Mouse (Mus musculus) kidney, embryonic 14.5 days (tissue): ENCODE measurements at regions not wholly inside any gene's neighbourhood (a gene's known extent, or its start where the extent isn't known, plus 50 kb on each side); places are given as distances from the start of the nearest gene placed in this dataset.
A peak's percentile ranks its signal among the peaks of the same experiment; 100 is the strongest.

Source experiments
- ATAC-seq: fragments of 200-750 bp; cut with Nextera tagmentation; 2 replicates; pipeline ENCODE4 v1.8.0; 2017; ENCODE audit warnings: moderate number of reproducible peaks, mild to moderate bottlenecking, moderate TSS enrichment, moderate library complexity; ENCODE audit not compliant: low FRiP score, low TSS enrichment
- H3K27ac ChIP-seq: fragments of 300-500 bp; sonication (generic); 2 replicates; pipeline ENCODE4 v1.5.1; 2014; ENCODE audit warnings: low read depth, mild to moderate bottlenecking, low read length, moderate library complexity, mixed read lengths
- H3K27me3 ChIP-seq: fragments of 300-500 bp; sonication (generic); 2 replicates; pipeline ENCODE4 v1.6.1; 2014; ENCODE audit warnings: mild to moderate bottlenecking, low read length; ENCODE audit not compliant: control insufficient read depth, insufficient read depth
- H3K36me3 ChIP-seq: fragments of 300-500 bp; sonication (generic); 2 replicates; pipeline ENCODE4 v1.6.1; 2014; ENCODE audit warnings: low read length, mixed read lengths; ENCODE audit not compliant: control insufficient read depth, insufficient read depth
- H3K4me1 ChIP-seq: fragments of 300-500 bp; sonication (generic); 2 replicates; pipeline ENCODE4 v1.6.1; 2014; ENCODE audit warnings: low read length, mixed read lengths; ENCODE audit not compliant: control insufficient read depth, insufficient read depth
- H3K4me2 ChIP-seq: fragments of 300-500 bp; sonication (generic); replicated peaks from 2 replicates; pipeline ENCODE4 v1.6.1; 2014; ENCODE audit warnings: low read depth, mild to moderate bottlenecking, low read length
- H3K4me3 ChIP-seq: fragments of 300-500 bp; sonication (generic); 2 replicates; pipeline ENCODE4 v1.5.1; 2014; ENCODE audit warnings: mild to moderate bottlenecking, low read length
- H3K9ac ChIP-seq: fragments of 300-500 bp; sonication (generic); 2 replicates; pipeline ENCODE4 v1.6.1; 2014; ENCODE audit warnings: low read depth, mild to moderate bottlenecking, low read length, moderate library complexity
- H3K9me3 ChIP-seq: fragments of 300-500 bp; sonication (generic); 2 replicates; pipeline ENCODE4 v1.6.1; 2016; ENCODE audit warnings: low read length; ENCODE audit not compliant: control insufficient read depth
- WGBS: fragments of 180-500 bp; shearing (Covaris S2); extraction: QIAGEN DNeasy Blood & Tissue Kit; methylation state at CpG from one replicate; pipeline ENCODE4 v1.1.7; 2014; 5-methylcytosine and 5-hydroxymethylcytosine counted together

DNA sequence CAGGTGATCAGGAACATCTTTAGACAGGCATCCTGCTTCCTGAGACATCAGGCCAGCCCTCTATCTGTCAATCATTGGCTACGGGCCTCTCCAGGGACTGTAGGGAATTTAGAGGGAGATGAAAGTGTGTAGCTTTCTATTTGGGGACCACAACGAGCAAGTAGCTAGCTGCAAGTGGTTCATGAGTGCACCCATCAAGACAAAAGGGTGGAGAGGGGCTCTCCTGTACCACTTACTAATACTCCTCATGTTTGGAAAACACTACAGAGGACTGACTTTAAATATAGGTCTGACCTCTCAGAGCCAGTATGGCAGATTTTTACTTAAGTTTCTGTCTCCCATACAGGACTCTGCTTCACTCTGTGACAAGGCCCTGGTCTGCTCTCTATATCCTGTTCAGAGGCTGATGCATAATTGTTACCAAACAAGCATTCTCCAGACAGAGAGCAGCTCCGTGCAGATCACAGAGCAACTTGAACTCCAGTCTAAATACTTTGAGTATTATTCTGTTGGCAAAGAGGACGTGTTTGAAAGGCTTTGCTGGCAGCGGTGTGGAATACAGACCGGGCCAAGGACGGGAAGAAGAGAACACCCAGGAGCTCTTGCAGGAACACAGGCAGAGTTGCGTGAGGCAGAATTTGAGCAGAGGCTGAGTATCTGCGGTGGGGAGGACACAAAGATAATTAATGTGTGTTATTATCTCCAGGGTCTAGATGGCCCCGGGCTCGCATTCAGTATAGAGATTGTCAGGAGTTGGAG is 56.2 kb upstream of the Gm6993 start:
- peaks cover 20% of the 10 kb centered on the region for H3K4me1 ChIP-seq
- 55% methylated on average over 11 of the region's 11 CpGs for WGBS
- H3K4me2 ChIP-seq = no peak overlapping the region
- no peak overlapping the region for H3K4me3 ChIP-seq
- ATAC-seq = no peak
- no peaks in the 10 kb centered on the region for H3K36me3 ChIP-seq
- peak overlapping the region; percentile 11; the same call in 1 of the 2 replicates for H3K27ac ChIP-seq
- H3K9me3 ChIP-seq = no peaks in the 10 kb centered on the region
- no peak overlapping the region for H3K9ac ChIP-seq
- no peaks in the 10 kb centered on the region for H3K27me3 ChIP-seq

DNA sequence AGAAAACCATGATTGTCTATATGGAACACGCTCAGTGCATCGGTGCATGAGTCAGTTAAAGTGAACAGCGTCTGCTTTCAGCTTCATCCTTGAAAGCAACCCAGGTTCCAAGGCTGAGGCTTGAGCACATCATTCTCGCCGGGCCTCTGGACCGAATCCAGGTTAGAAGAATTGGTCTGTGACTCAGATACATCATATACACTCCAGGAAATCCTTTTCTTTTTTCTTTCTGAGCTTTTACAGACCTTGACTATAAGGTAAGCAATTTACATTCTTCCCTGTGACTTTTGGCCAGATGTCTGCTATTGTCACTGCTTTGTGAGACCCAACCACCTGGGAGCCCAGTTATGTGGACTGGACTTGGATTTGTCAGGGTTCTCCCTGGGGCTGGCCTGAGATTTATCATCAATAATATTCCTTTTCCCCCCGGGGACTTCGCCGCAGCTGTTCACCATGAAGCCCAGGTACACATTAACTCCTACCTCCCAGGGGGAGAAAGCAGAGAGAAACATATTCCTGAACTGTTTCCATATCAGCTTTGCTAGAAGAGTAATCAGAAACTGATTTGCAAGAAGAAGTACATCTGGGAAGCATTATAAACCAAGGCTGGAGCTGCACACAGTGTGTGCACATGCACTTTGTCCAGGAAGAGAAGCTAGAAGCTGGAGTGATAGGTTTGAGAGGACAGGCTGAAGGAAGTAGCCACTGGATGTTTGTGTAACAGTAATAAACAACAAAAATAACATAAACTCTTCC is 55.2 kb upstream of the Gm6993 start:
- whole genome bisulfite sequencing = 65% methylated on average over 9 of the region's 9 CpGs
- H3K27ac ChIP-seq = peak overlapping the region; percentile 47; the same call in 1 of the 2 replicates
- no peaks in the 10 kb centered on the region for H3K27me3 ChIP-seq
- H3K9me3 ChIP-seq = no peaks in the 10 kb centered on the region
- 0 out of 2 replicates have a peak, but pooled peaks have one; percentile 13 for ATAC-seq
- H3K9ac ChIP-seq = no peak overlapping the region
- H3K4me3 ChIP-seq = no peak overlapping the region
- H3K4me1 ChIP-seq = peaks cover 20% of the 10 kb centered on the region
- H3K36me3 ChIP-seq = no peaks in the 10 kb centered on the region
- no peak overlapping the region for H3K4me2 ChIP-seq

DNA sequence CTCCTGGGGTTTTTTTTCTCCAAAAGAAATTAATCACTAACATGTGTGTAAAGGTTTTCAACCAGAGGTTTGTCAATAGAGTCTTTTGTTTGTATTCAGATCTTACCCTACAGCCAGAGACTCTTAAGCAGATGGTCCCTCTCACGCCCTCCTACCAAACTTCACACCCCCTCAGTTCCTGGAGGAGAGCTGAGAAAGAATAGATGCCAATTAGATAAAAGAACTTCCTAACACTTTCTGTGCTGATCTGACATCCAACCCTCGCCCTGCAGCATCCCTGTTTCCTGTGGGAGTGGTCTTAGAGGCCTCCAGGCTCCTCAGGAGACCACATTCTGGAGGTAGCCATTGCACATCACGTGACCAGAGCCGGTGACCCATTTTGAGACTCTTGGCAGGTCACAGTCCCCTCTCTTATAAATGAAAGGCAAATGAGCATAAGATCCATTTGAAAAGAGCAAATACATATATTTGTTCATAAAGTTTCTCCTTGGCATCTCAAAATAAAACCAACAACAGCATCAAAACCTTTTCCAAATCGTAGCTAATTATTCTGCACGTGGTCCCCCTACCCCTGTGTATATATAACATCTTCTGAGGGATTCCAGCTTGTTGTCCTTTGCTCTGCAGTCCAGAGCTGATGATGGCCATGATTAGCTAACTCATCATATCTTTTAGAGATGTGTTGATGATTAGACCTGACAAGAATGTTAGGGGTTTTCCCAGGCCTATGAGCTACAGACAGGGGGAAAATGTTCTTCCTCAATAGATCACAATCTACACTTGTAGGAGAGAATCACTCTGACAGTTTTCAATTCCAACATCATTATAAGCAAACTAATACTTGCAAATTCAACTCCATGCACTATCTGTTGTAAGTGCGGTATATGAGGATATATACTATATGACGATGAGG is 54.4 kb upstream of the Gm6993 start:
- Histone ChIP-seq H3K36me3 (no peaks in the 10 kb centered on the region), H3K4me3 (no peak overlapping the region), H3K4me1 (peaks cover 28% of the 10 kb centered on the region), H3K9ac (no peak overlapping the region), H3K27ac (no peak overlapping the region), H3K27me3 (no peaks in the 10 kb centered on the region), H3K4me2 (no peak overlapping the region), H3K9me3 (no peaks in the 10 kb centered on the region)
- ATAC-seq = peak; percentile 32; the same call in 1 of the 2 replicates
- 67% methylated on average over 8 of the region's 8 CpGs for WGBS

DNA sequence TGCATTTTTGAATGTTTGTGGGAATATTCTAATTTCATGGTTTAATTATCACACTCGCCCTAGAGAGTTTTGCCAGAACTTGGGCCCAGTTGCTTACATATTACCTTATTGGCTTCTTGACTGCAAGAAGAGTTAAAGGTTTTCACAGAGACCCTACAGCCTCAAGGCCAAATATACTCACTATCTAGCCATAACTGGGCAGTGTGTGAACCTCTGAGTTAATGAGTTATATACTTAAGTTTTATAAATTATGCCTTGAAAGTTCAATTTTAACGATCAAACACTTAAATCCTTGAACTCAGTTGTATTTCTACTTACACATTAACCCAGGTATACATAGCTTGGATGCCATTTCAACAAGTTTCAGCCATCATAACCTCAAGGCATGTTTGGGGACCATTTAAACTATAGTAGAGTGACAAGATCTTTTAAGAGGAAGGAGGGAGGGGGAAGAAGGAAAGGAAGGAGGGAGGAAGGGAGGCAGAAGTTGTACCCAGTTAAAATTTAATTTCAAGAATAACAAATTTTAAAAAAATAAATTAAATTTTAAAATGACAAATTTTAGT is 52.5 kb upstream of the Gm6993 start:
- Histone ChIP-seq H3K4me2 (no peak overlapping the region), H3K27me3 (no peaks in the 10 kb centered on the region), H3K36me3 (no peaks in the 10 kb centered on the region), H3K4me1 (peaks cover 32% of the 10 kb centered on the region), H3K4me3 (no peak overlapping the region), H3K9me3 (no peaks in the 10 kb centered on the region), H3K27ac (no peak overlapping the region), H3K9ac (no peak overlapping the region)
- no peak for ATAC-seq
- WGBS = 69% methylated on average over 2 of the region's 2 CpGs

DNA sequence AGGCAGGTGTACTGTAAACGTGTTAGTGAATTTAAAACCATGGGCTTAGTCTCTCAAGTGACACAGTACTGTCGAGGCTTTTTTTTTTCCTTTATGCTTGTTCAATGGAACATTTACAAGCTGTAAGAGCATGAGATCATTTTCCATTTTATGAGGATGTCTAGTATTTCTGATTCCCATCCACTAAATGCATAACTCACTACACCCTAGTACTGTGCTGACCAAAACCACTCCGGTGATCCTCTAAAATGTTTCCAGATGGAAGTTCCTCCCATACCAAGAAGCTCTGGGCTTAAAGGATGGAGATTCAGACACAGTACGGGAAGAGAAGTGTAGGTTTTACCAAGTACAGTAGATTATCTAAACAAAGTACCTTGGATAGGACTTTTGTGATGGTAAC is 50.3 kb upstream of the Gm6993 start:
- Histone ChIP-seq H3K27me3 (no peaks in the 10 kb centered on the region), H3K36me3 (no peaks in the 10 kb centered on the region), H3K4me2 (no peak overlapping the region), H3K9ac (no peak overlapping the region), H3K9me3 (no peaks in the 10 kb centered on the region), H3K4me1 (peaks cover 22% of the 10 kb centered on the region), H3K27ac (no peak overlapping the region), H3K4me3 (no peak overlapping the region)
- no peak for ATAC-seq
- 86% methylated on average over 4 of the region's 4 CpGs for WGBS
